Mouse (Mus musculus): ENCODE results near the gene Oas1f.
"Not testable (repeated sequence)": the region's sequence is repeated elsewhere in the genome, so short reads cannot be mapped to it uniquely, and the experiment has no call there.

- not testable (repeated sequence) for TF ChIP-seq CTCF (IDR thresholded peaks at IDR 0.05; ENCODE audit: extremely low read depth, insufficient read depth, insufficient read length, insufficient replicate concordance); POLR2A (IDR thresholded peaks at IDR 0.05; ENCODE audit: low read depth, low read length)
Measured at GRCm38 (mm10) chr5:120894692-120895091, 47.5 kb downstream of the Oas1f start.
